Mouse (Mus musculus) inflammation-experienced regulatory T-cells, adult 6 months (primary cell): ENCODE data around the gene Lix1l. TPM values are rescaled to one million over a fixed set of nuclear protein-coding genes. Genes with fewer than 3 reads are reported as not detected.
"Not testable (repeated sequence)": the region's sequence is repeated elsewhere in the genome, so short reads cannot be mapped to it uniquely, and the experiment has no call there.

Source experiments
- ATAC-seq: one replicate; pipeline ENCODE4 v1.8.0; 2017
- polyA plus RNA-seq, 3 experiments: library from polyadenylated mRNA; unstranded; fragments of 100-300 nt; shearing (Covaris generic); gene quantifications; one replicate each; pipeline ENCODE4 v1.2.1; 2017

The Lix1l gene
- polyA plus RNA-seq, 3 experiments from 2014 or later, result 0.34 to 0.61 (median 0.43) TPM

- no peak for ATAC-seq
These were observed 10.3 kb upstream of the Lix1l start for GRCm38 (mm10) chr3:96590657-96591056.

- ATAC-seq, result no peak
These were observed 7.6 kb upstream of the Lix1l start for GRCm38 (mm10) chr3:96593374-96593773.

- ATAC-seq, result peak; percentile 91
These were observed 7.0 kb upstream of the Lix1l start, which contains the start of gene Polr3gl for GRCm38 (mm10) chr3:96593790-96594560. Gene Polr3gl (minus strand): TSS chr3:96594181.

GRCm38 (mm10) chr3:96594851-96595250 lies 6.1 kb upstream of the Lix1l start:
- ATAC-seq, result no peak

GRCm38 (mm10) chr3:96595661-96596060 lies 5.3 kb upstream of the Lix1l start:
- ATAC-seq, result no peak

DNA sequence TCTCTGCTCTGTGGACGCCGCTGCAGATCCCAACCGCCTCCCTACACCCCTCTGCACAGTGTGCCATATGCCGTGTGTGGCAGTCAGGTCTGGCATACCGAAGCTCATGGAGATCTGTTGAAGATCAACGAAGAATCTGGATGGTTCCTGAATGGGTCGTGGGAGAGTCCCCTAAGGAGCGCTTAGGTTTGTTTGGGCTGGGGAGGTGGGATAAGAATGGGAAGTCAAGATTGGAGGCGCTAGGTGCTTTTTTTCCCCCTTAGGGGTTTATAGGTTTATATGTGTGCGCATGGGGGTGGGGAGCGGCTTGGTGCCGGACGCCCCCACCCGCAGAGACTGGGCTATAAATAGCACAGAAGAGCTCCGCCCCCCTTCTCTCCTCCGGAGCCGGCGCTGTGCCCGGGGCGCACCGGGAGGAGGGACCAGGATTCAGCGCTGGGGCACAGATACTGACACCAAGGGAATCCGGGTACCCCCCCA lies 4.7 kb upstream of the Lix1l start, which contains the start of gene Ankrd34a:
TSS of gene Ankrd34a (plus strand) at position 409 of the 480 bp plus-strand sequence.
- ATAC-seq, result no peak

DNA sequence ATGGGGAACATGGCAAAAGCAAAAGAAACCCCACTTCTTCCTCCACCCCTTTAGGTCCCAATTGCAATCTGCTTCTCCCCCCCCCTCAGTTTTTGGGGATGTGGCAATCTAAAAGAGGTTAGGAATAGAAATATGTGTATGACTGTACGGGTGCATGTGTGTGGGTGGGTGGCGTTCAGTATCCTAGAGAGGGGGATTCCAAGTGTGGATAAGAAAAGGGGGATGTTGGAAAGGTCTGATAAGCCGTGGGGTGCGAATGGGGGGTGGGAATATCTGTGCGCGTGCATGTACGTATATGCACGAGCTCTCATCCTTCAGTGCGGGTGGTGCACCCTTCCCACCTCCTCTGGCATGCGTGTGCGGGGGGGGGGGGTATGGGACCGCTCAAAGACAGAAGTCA lies 4.1 kb upstream of the Lix1l start:
- ATAC-seq, result no peak

DNA sequence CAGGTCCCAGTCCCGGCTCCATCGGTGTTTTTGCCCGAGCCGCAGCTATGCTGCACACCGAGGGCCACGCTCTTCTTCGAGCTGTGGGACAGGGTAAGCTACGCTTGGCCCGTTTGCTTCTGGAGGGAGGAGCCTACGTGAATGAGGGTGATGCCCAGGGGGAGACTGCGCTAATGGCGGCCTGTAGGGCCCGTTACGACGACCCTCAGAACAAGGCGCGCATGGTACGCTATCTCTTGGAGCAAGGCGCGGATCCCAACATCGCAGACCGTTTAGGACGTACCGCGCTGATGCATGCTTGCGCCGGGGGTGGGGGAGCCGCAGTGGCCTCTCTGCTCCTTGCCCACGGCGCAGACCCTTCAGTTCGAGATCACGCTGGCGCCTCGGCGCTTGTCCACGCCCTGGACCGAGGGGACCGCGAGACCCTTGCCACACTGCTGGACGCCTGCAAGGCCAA lies 3.5 kb upstream of the Lix1l start:
- no peak for ATAC-seq

GRCm38 (mm10) chr3:96598156-96599068 lies 2.5 kb upstream of the Lix1l start:
- no peak for ATAC-seq

- ATAC-seq, result no peak
These were observed 1.9 kb upstream of the Lix1l start for GRCm38 (mm10) chr3:96599069-96599393.

GRCm38 (mm10) chr3:96599411-96599810 lies 1.5 kb upstream of the Lix1l start:
- ATAC-seq, result no peak

- peak; percentile 5 for ATAC-seq
These were observed 370 bp downstream of the Lix1l start for GRCm38 (mm10) chr3:96601251-96601787.

GRCm38 (mm10) chr3:96601941-96602703 lies 1.2 kb downstream of the Lix1l start:
- no peak for ATAC-seq

DNA sequence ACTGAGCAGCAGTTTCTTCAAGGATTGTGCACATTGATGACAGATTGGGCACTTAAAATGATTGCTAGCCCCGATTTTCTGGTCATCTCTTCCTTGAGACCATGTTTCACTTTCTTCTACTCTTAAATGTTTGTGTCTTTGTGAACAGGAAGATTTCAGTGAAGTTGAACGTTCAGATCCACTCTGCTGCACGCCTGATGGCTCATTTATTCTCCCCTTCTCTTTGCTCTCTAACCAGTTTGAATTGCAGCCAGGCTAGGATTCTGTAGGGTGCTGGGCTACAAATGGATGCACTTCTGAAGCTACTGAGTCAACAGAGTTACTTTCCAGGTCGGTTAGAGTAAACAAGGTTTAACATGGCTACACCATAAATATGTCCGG lies 1.7 kb downstream of the Lix1l start:
- ATAC-seq, result no peak

DNA sequence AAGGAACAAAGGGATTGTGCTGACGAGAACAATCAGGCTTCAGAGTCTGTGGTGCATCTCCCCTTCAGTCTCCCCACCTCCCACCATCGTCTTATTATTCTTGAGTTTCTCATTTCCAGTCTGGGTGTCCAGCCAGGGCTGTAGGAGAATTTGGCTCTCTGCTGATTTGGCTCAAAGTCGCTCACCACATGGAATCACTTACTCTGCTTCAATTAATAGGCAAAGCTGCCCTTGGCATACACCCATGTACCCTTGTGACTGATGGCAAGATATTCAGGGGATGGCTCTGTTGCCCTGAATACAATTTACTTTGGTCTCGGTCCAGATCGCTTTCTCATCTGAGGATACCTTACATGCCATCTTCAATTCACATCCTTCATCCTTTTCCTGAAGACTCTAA lies 2.4 kb downstream of the Lix1l start:
- no peak for ATAC-seq

GRCm38 (mm10) chr3:96606007-96606406 lies 5.1 kb downstream of the Lix1l start:
- ATAC-seq, result not testable (repeated sequence)

GRCm38 (mm10) chr3:96606618-96607017 lies 5.7 kb downstream of the Lix1l start:
- no peak for ATAC-seq

DNA sequence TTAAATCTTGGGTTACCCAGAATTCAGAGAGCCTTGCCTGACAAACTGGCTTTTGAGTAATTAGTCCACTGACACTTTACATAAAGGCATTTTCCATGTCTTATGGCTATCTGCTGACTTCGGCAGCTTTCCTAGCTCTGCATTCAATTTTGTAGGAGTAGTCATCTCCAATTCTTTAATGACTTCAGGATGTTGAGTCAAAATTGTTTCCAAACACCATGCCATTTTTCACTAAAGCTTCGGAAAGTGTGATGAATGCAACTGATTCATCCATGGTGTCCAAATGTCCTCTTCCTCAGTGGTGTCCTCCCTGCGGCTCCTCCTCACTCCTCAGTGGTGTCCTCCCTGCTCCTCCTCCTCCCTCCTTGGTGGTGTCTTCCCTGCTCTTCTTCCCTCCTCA lies 17.0 kb downstream of the Lix1l start:
- no peak for ATAC-seq

- no peak for ATAC-seq
These were observed 22.3 kb downstream of the Lix1l start for GRCm38 (mm10) chr3:96623201-96623600.

DNA sequence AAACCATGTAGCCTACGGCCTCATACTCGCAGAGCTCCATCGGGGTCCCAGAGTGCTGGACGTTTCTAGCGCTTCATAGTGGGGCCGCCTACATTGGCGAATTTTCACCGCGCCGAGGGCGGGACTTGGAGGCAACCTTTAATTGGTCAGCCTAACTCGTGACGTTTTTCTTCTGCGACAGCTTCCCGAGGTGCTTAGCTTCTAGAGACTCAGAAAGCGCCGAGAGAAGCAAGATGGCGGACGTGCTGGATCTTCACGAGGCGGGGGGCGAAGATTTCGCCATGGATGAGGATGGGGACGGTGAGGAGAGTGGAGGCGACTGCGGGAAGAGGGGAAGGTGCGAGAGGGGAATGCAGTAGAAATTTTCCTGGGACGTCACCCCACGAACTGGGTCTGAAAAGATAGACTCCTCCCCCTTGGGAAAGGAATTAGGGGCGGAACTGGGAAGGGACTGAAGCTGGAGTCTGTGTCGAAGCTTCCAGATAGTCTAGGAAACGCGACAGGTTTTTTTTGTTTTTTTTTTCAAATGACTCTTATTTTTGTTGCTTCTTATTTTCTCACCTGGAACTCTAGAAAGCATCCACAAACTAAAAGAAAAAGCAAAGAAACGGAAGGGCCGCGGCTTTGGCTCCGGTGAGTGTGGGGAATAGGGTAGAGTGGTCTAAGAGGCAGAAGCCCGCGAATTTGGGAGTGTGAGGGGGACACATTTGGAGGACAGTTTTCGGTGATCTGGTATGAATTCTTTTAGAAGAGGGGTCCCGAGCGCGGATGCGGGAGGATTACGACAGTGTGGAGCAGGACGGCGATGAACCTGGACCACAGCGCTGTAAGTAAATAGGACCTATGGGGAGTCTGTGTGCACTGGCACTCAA lies 29.0 kb downstream of the Lix1l start, which contains the start of gene Rbm8a:
TSS of gene Rbm8a (plus strand) at position 205 of the 872 bp plus-strand sequence.
- ATAC-seq, result peak; percentile 98

GRCm38 (mm10) chr3:96632058-96632457 lies 31.1 kb downstream of the Lix1l start:
- no peak for ATAC-seq
